Mouse (Mus musculus) urinary bladder, postnatal 36 days (tissue): ENCODE data around the gene Prrg1.
"Not testable (repeated sequence)": the region's sequence is repeated elsewhere in the genome, so short reads cannot be mapped to it uniquely, and the experiment has no call there.

Experiments used
- DNase-seq, 2 experiments: peaks; one replicate each; pipeline ENCODE4 v3.0.0; 2022; ENCODE audit warnings: low spot score in 2 of 2, mixed read lengths in 1 of 2

Gene Prrg1

GRCm38 (mm10) chrX:78583202-78584004 lies at the start of gene Prrg1:
Gene Prrg1 (minus strand): TSS chrX:78583896.
- DNase-seq, result peak; percentile 19 to 68

GRCm38 (mm10) chrX:78605814-78606213 lies 22.1 kb upstream of the Prrg1 start:
- no peak for DNase-seq

- DNase-seq, result no peak
These were observed 9.4 kb upstream of the Prrg1 start for GRCm38 (mm10) chrX:78593138-78593537.

- DNase-seq, result peak; percentile 0 to 34
These were observed 868 bp downstream of the Prrg1 start for GRCm38 (mm10) chrX:78582854-78583201.

- DNase-seq, result no peak
These were observed 20.2 kb downstream of the Prrg1 start for GRCm38 (mm10) chrX:78563451-78563850.

- DNase-seq, result no peak
These were observed 30.3 kb downstream of the Prrg1 start for GRCm38 (mm10) chrX:78553399-78553798.

GRCm38 (mm10) chrX:78552704-78553103 lies 31.0 kb downstream of the Prrg1 start:
- DNase-seq, result no peak

GRCm38 (mm10) chrX:78547696-78548095 lies 36.0 kb downstream of the Prrg1 start:
- DNase-seq, result no peak

GRCm38 (mm10) chrX:78539734-78540133 lies 44.0 kb downstream of the Prrg1 start:
- DNase-seq, result no peak

- DNase-seq, result no peak
These were observed 44.9 kb downstream of the Prrg1 start for GRCm38 (mm10) chrX:78538632-78539316.

- DNase-seq, result no peak
These were observed 65.4 kb downstream of the Prrg1 start for GRCm38 (mm10) chrX:78518301-78518700.

- no peak for DNase-seq
These were observed 100.7 kb downstream of the Prrg1 start for GRCm38 (mm10) chrX:78482987-78483386.

GRCm38 (mm10) chrX:78479710-78480109 lies 104.0 kb downstream of the Prrg1 start:
- no peak for DNase-seq

GRCm38 (mm10) chrX:78434357-78434756 lies 149.3 kb downstream of the Prrg1 start:
- no peak for DNase-seq

GRCm38 (mm10) chrX:78403346-78403745 lies 180.3 kb downstream of the Prrg1 start:
- DNase-seq, result not testable (repeated sequence)
